Mouse (Mus musculus): ENCODE data around the gene Fam160b1.

- TF ChIP-seq CTCF (IDR thresholded peaks at IDR 0.05; ENCODE audit: low read depth, low read length) (no peak), GATA1 (IDR thresholded peaks at IDR 0.05; ENCODE audit: borderline replicate concordance, low read length) (no peak), GATA2 (IDR thresholded peaks at IDR 0.05; ENCODE audit: borderline replicate concordance, low read depth, low read length) (no peak), POLR2AphosphoS5 (IDR thresholded peaks at IDR 0.05; ENCODE audit: insufficient replicate concordance, low read depth, low read length) (no peak), TAL1 (conservative IDR thresholded peaks at IDR 0.05; ENCODE audit: low read depth, low read length) (no peak)
Observed at GRCm38 (mm10) chr19:57367201-57367600, 6.7 kb downstream of the Fam160b1 start.

All from G1E (cell line).